Mouse (Mus musculus) C2C12 (cell line): ENCODE data around the gene Rorc.

Experiments used
- CEBPB ChIP-seq: IDR thresholded peaks from one replicate; pipeline ENCODE4 v1.6.1; 2011; ENCODE audit warnings: low read depth, mild to moderate bottlenecking, control low read depth, moderate library complexity
- CTCF ChIP-seq: IDR thresholded peaks from one replicate; pipeline ENCODE4 v1.5.1; 2011; ENCODE audit not compliant: control insufficient read depth, insufficient read depth, insufficient read length
- FOSL1 ChIP-seq: IDR thresholded peaks from one replicate; pipeline ENCODE4 v1.8.0; 2011; ENCODE audit warnings: mild to moderate bottlenecking, low read length; ENCODE audit not compliant: poor library complexity, insufficient read depth, severe bottlenecking

- no peak for TF ChIP-seq CTCF
- TF ChIP-seq CEBPB = no peak
- no peak for TF ChIP-seq FOSL1
These were observed 24.4 kb upstream of the Rorc start for GRCm38 (mm10) chr3:94348146-94348545.
